Mouse (Mus musculus): ENCODE measurements around the gene 1700056E22Rik.

- no peak for TF ChIP-seq CEBPB (IDR thresholded peaks at IDR 0.05; ENCODE audit: low read depth)
- TF ChIP-seq CTCF (IDR thresholded peaks at IDR 0.05; ENCODE audit: control insufficient read depth, insufficient read depth, insufficient read length) = no peak
- no peak for TF ChIP-seq FOSL1 (IDR thresholded peaks at IDR 0.05; ENCODE audit: insufficient read depth, low read length, poor library complexity, severe bottlenecking)
Observed at GRCm38 (mm10) chr1:184034011-184034557, at the start of gene 1700056E22Rik.

All from C2C12 (cell line).